In genomic region chr12:81594902-81595671, GRCm38 (mm10) we compare ENCODE assay signal across 8 mouse cellular contexts. TPM values are rescaled to one million over a fixed set of nuclear protein-coding genes. Genes with fewer than 3 reads are reported as not detected.
DNase-seq lines count a peak whose midpoint lies in the region; ATAC-seq and TF ChIP-seq lines count a peak whose summit lies in the region.

Gene Med6, minus strand, starts transcription at chr12:81595008.

- H3K27me3 ChIP-seq in kidney, embryonic 14.5 days (ENCODE audit: control insufficient read depth, insufficient read depth, low read length), result no peaks in the 10 kb centered on the region
- no peaks in the 10 kb centered on the region for H3K27me3 ChIP-seq in limb, embryonic 15.5 days

- TF ChIP-seq CTCF in bone marrow macrophage, adult 2 months (IDR thresholded peaks at IDR 0.05; ENCODE audit: low read depth, low read length), result no peak
- TF ChIP-seq CTCF in embryonic fibroblast, embryonic 13.5 days (IDR thresholded peaks at IDR 0.05; ENCODE audit: borderline replicate concordance, insufficient read depth, low read length), result no peak

- peak; percentile 100 for ATAC-seq in kidney, embryonic 14.5 days (ENCODE audit: low FRiP score, low TSS enrichment)
- ATAC-seq in limb, embryonic 15.5 days (ENCODE audit: insufficient number of reproducible peaks, low FRiP score, low TSS enrichment, low read depth), result peak; percentile 98

- H3K4me1 ChIP-seq in bone marrow macrophage, adult 2 months (ENCODE audit: control insufficient read depth, insufficient read depth, low read length), result peaks cover 11% of the 10 kb centered on the region
- no peaks in the 10 kb centered on the region for H3K4me1 ChIP-seq in embryonic fibroblast, embryonic 13.5 days (ENCODE audit: control insufficient read depth, insufficient read depth, low read length)
- peaks cover 4% of the 10 kb centered on the region; the same call in 1 of the 2 replicates for H3K4me1 ChIP-seq in kidney, embryonic 14.5 days (ENCODE audit: control insufficient read depth, insufficient read depth, low read length)
- H3K4me1 ChIP-seq in limb, embryonic 15.5 days, result peaks cover 3% of the 10 kb centered on the region; the same call in 1 of the 2 replicates

- H3K4me2 ChIP-seq in kidney, embryonic 14.5 days (replicated peaks; ENCODE audit: low read depth, low read length), result peak within 1 kb of the TSS; percentile 73
- peak within 1 kb of the TSS; percentile 50 for H3K4me2 ChIP-seq in limb, embryonic 15.5 days

- peak; percentile 99 for DNase-seq in A20 (ENCODE audit: low read depth, low spot score)
- DNase-seq in heart, adult 9 months (ENCODE audit: low spot score in 2 of 2), result peak; percentile 89 to 92
- DNase-seq in monocyte, adult 2 months (ENCODE audit: low read depth in 1 of 2, low spot score in 2 of 2), result peak; percentile 75 to 88
- DNase-seq in spleen, postnatal 36 days (ENCODE audit: low spot score in 2 of 2), result peak; percentile 89 to 93

- peak within 1 kb of the TSS; percentile 80 for H3K9ac ChIP-seq in kidney, embryonic 14.5 days (ENCODE audit: low read depth, low read length)
- peak within 1 kb of the TSS; percentile 44 for H3K9ac ChIP-seq in limb, embryonic 15.5 days

- no peak for TF ChIP-seq POLR2A in bone marrow macrophage, adult 2 months (IDR thresholded peaks at IDR 0.05; ENCODE audit: borderline replicate concordance, low read depth, low read length)
- peak; percentile 66 for TF ChIP-seq POLR2A in embryonic fibroblast, embryonic 13.5 days (IDR thresholded peaks at IDR 0.05; ENCODE audit: low read depth, low read length)

- no peaks in the 10 kb centered on the region for H3K9me3 ChIP-seq in kidney, embryonic 14.5 days (ENCODE audit: control insufficient read depth, low read length)
- no peaks in the 10 kb centered on the region for H3K9me3 ChIP-seq in limb, embryonic 15.5 days

- peak within 1 kb of the TSS; percentile 93 for H3K4me3 ChIP-seq in bone marrow macrophage, adult 2 months (ENCODE audit: insufficient read depth, low read length)
- H3K4me3 ChIP-seq in embryonic fibroblast, embryonic 13.5 days (ENCODE audit: insufficient read depth, low read length), result peak within 1 kb of the TSS; percentile 95
- peak within 1 kb of the TSS; percentile 96 for H3K4me3 ChIP-seq in kidney, embryonic 14.5 days (ENCODE audit: low read length)
- peak within 1 kb of the TSS; percentile 62 for H3K4me3 ChIP-seq in limb, embryonic 15.5 days

- peaks cover 6% of the 10 kb centered on the region; the same call in 1 of the 2 replicates for H3K36me3 ChIP-seq in kidney, embryonic 14.5 days (ENCODE audit: control insufficient read depth, insufficient read depth, low read length)
- peaks cover 9% of the 10 kb centered on the region for H3K36me3 ChIP-seq in limb, embryonic 15.5 days

- peak within 1 kb of the TSS; percentile 49 for H3K27ac ChIP-seq in bone marrow macrophage, adult 2 months (ENCODE audit: insufficient read depth, low read depth, low read length)
- H3K27ac ChIP-seq in embryonic fibroblast, embryonic 13.5 days (ENCODE audit: insufficient read depth, low read length), result no peak within 1 kb of the TSS
- H3K27ac ChIP-seq in kidney, embryonic 14.5 days (ENCODE audit: low read depth, low read length), result no peak within 1 kb of the TSS; the same call in 1 of the 2 replicates
- H3K27ac ChIP-seq in limb, embryonic 15.5 days, result peak within 1 kb of the TSS; percentile 68

- WGBS in kidney, embryonic 14.5 days, result 3% methylated on average over 36 of the region's 36 CpGs
- WGBS in limb, embryonic 15.5 days, result 3% methylated on average over 36 of the region's 36 CpGs

RNA-seq across cellular contexts. Expression of gene Med6, which starts in this region (rescaled TPM):
- 37.8 and 43.5 TPM in 2 replicates for polyA plus RNA-seq in bone marrow macrophage, adult 2 months (2012; ENCODE audit: insufficient read depth, insufficient read length, missing spikeins)
- polyA plus RNA-seq in embryonic fibroblast, embryonic 13.5 days (2011; ENCODE audit: insufficient read length, low read depth, missing spikeins), result 60.3 and 64.0 TPM in 2 replicates
- 72.3 and 95.9 TPM in 2 replicates for polyA plus RNA-seq in kidney, embryonic 14.5 days (2014; fragmentation: Nextera tagmentation; extraction: Ambion mirVana)
- 54.5 and 63.1 TPM in 2 replicates for polyA plus RNA-seq in limb, embryonic 15.5 days (2015; fragmentation: Nextera tagmentation; extraction: Ambion mirVana)

Comparison
In these comparisons a context has a peak if more than half of its experiments do, and no peak if none do; other contexts are left out.
1. H3K27ac ChIP-seq: peak in bone marrow macrophage, adult 2 months (single experiment) and limb, embryonic 15.5 days (single experiment); none in embryonic fibroblast, embryonic 13.5 days (single experiment) and kidney, embryonic 14.5 days (single experiment).
2. Peak in every context shown above with its lines, with median percentiles within 50 percentile points of each other: DNase-seq and H3K4me3 ChIP-seq.